Mouse (Mus musculus): ENCODE data around the gene Cct6b. TPM values are rescaled to one million over a fixed set of nuclear protein-coding genes. Genes with fewer than 3 reads are reported as not detected.
A peak's percentile ranks its signal among the peaks of the same experiment; 100 is the strongest.
"Not testable (repeated sequence)": the region's sequence is repeated elsewhere in the genome, so short reads cannot be mapped to it uniquely, and the experiment has no call there.

Gene Cct6b
- total and polyA plus RNA-seq, 3 experiments, result 0.21 to 0.41 (median 0.21) TPM

DNA sequence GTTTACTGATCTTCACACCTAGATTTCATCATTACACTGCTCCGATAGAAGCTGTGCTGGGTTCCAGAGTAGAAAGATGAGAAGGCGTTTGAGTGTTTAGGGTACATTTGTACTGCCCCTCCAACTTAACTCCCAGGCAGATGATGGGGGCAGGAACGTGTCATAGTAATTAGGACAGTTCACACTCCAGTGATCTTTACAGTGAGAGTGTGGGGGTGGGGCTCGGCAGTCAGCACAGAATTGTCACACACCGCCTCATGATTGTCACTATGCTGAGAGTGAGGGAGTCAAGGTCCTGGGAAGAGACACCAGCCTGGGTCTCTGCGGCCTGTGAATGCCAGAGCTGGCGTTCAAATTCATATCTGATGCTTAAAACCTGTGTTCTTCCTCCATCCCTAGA lies 68.2 kb downstream of the Cct6b start:
- no peak for DNase-seq
- H3K27ac ChIP-seq, result no peak overlapping the region
- TF ChIP-seq EP300 (IDR thresholded peaks at IDR 0.05; ENCODE audit: insufficient read depth, low read depth, low read length), result no peak
- TF ChIP-seq POLR2A (IDR thresholded peaks at IDR 0.05; ENCODE audit: insufficient read depth, low read depth, low read length), result no peak
- no peak for TF ChIP-seq CTCF (IDR thresholded peaks at IDR 0.05)
- H3K4me3 ChIP-seq, result no peak overlapping the region
- H3K79me2 ChIP-seq (replicated peaks; ENCODE audit: control insufficient read depth, insufficient read depth, low read length), result no peaks in the 10 kb centered on the region
- intact Hi-C loops (cut with DNase I), result no loop called here
- no peak overlapping the region for H3K9ac ChIP-seq (ENCODE audit: low read depth, low read length)
- WGBS, result 70% methylated on average over 7 of the region's 7 CpGs
- no peaks in the 10 kb centered on the region for H3K27me3 ChIP-seq (ENCODE audit: control insufficient read depth, insufficient read depth, low read length)
- H3K36me3 ChIP-seq (ENCODE audit: control insufficient read depth, insufficient read depth, low read length), result no peaks in the 10 kb centered on the region
- H3K4me1 ChIP-seq (ENCODE audit: control insufficient read depth, insufficient read depth, low read length), result no peaks in the 10 kb centered on the region

DNA sequence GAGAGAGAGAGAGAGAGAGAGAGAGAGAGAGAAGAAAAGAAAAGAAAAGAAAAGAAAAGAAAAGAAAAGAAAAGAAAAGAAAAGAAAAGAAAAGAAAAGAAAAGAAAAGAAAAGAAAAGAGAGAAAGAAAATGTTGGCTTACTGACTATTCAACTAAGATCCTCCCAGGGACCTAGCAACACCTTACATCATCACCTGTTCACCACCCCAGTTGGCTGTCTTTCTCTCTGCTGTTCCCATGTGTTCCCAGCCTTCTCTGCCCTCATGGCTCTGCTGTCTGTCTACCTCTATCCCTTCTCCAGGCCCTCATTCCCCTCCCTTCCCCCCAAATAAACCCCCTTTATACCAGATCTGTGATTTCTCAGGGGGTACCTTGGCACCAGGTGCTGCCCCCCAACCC lies 69.2 kb downstream of the Cct6b start:
- H3K36me3 ChIP-seq (ENCODE audit: control insufficient read depth, insufficient read depth, low read length); intact Hi-C loops (cut with DNase I); H3K27me3 ChIP-seq (ENCODE audit: control insufficient read depth, insufficient read depth, low read length); H3K79me2 ChIP-seq (replicated peaks; ENCODE audit: control insufficient read depth, insufficient read depth, low read length); DNase-seq; H3K9ac ChIP-seq (ENCODE audit: low read depth, low read length); H3K4me3 ChIP-seq; H3K4me1 ChIP-seq (ENCODE audit: control insufficient read depth, insufficient read depth, low read length); H3K27ac ChIP-seq: not testable (repeated sequence)

DNA sequence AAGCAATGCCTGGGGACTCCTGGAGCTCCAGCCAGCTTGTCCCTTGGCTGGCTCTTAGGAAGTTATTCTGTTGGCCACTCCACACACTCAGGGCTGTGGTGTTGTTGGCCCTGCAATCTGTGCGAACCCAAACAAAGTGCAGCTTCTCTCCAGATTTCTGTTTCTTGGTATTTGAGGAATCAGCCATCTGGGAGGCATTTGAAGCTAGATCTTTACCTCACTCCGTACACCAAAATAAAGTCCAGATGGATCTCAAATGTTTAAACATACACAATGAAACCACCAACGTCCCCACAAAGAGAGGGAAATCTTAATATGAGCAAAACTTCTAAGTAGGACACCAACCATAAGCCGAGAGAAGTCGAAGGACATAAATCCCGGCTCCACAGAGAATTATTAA lies 71.5 kb downstream of the Cct6b start:
- no peaks in the 10 kb centered on the region for H3K79me2 ChIP-seq (replicated peaks; ENCODE audit: control insufficient read depth, insufficient read depth, low read length)
- no peaks in the 10 kb centered on the region for H3K27me3 ChIP-seq (ENCODE audit: control insufficient read depth, insufficient read depth, low read length)

DNA sequence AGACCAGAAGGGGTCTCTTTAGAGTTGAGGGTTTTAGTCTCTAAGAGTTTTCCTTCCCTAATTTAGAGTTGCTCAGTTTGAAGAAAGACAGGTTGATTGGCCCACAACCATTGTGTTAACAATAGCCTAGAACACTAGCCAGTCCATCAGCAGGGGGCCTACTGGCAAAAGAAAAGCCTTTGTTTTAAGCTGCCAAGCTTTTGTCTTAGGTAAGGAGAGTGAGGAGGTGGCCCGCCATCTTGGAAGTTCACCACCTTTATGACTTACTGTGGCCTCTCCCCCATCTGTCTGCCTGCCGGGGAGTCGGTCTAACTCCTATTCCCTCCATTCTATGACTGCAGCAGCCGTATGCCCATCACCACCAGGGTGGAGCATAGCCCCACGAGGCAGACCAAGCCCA lies 73.6 kb downstream of the Cct6b start:
- Histone ChIP-seq H3K4me1 (ENCODE audit: control insufficient read depth, insufficient read depth, low read length) (no peaks in the 10 kb centered on the region), H3K4me3 (no peak overlapping the region), H3K27me3 (ENCODE audit: control insufficient read depth, insufficient read depth, low read length) (no peaks in the 10 kb centered on the region), H3K27ac (no peak overlapping the region), H3K9ac (ENCODE audit: low read depth, low read length) (no peak overlapping the region), H3K79me2 (replicated peaks; ENCODE audit: control insufficient read depth, insufficient read depth, low read length) (no peaks in the 10 kb centered on the region), H3K36me3 (ENCODE audit: control insufficient read depth, insufficient read depth, low read length) (no peaks in the 10 kb centered on the region)
- 65% methylated on average over 5 of the region's 5 CpGs for WGBS
- no peak for DNase-seq
- intact Hi-C loops (cut with DNase I), result no loop called here
- TF ChIP-seq CTCF (IDR thresholded peaks at IDR 0.05), result no peak
- TF ChIP-seq POLR2A (IDR thresholded peaks at IDR 0.05; ENCODE audit: insufficient read depth, low read depth, low read length), result no peak
- no peak for TF ChIP-seq EP300 (IDR thresholded peaks at IDR 0.05; ENCODE audit: insufficient read depth, low read depth, low read length)

More for the DNA sequence above, 71.5 kb downstream of the Cct6b start:
- no peak for DNase-seq
- 81% methylated on average over 6 of the region's 6 CpGs for WGBS
- H3K4me1 ChIP-seq (ENCODE audit: control insufficient read depth, insufficient read depth, low read length), result no peaks in the 10 kb centered on the region
- TF ChIP-seq CTCF (IDR thresholded peaks at IDR 0.05) (no peak), POLR2A (IDR thresholded peaks at IDR 0.05; ENCODE audit: insufficient read depth, low read depth, low read length) (no peak), EP300 (IDR thresholded peaks at IDR 0.05; ENCODE audit: insufficient read depth, low read depth, low read length) (no peak)
- intact Hi-C loops (cut with DNase I), result no loop called here
- H3K9ac ChIP-seq (ENCODE audit: low read depth, low read length), result no peak overlapping the region
- no peak overlapping the region for H3K4me3 ChIP-seq
- H3K27ac ChIP-seq, result no peak overlapping the region
- H3K36me3 ChIP-seq (ENCODE audit: control insufficient read depth, insufficient read depth, low read length), result no peaks in the 10 kb centered on the region

DNA sequence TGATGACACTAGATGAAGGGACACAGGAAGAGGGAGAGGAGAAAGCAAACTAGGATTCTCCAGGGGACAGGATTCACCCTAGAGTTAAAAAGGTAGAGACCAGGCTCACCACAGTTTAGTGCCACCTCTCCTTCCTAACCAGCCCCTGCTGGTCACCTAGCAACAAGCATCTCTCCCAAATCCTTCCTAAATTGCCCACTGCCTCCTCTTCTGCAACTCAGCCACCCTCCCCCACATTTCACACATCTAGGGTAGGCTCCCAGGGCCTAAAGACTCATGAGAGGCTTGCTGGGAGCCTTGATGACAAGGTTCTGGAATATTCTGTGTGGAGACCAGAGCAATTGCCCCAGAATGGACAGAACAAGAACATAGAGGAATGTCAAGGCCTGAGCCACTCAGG lies 76.5 kb downstream of the Cct6b start:
- Histone ChIP-seq H3K4me1 (ENCODE audit: control insufficient read depth, insufficient read depth, low read length) (no peaks in the 10 kb centered on the region), H3K79me2 (replicated peaks; ENCODE audit: control insufficient read depth, insufficient read depth, low read length) (no peaks in the 10 kb centered on the region), H3K36me3 (ENCODE audit: control insufficient read depth, insufficient read depth, low read length) (no peaks in the 10 kb centered on the region), H3K27me3 (ENCODE audit: control insufficient read depth, insufficient read depth, low read length) (no peaks in the 10 kb centered on the region), H3K27ac (no peak overlapping the region), H3K4me3 (no peak overlapping the region), H3K9ac (ENCODE audit: low read depth, low read length) (no peak overlapping the region)
- intact Hi-C loops (cut with DNase I), result no loop called here
- TF ChIP-seq EP300 (IDR thresholded peaks at IDR 0.05; ENCODE audit: insufficient read depth, low read depth, low read length), result no peak
- no peak for DNase-seq

DNA sequence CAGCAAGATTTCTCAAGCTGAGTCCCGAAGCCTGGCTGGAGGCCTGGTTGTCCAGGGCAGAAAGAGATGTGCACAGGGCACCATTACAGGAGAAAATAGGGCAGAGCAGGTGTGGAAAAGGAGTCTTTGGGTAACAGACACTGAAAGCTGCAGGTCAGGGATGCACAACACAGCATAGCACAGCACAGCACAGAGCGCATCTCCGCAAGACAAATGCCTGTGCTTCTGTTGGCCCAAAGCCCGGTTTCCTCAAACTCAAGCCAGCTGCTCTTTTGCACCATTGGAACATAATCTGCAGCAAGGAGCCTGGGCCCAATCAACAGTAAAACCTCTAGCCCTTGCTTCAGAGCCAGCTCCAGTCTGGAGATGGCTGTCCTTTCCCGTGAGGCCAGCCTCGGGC lies 79.4 kb downstream of the Cct6b start:
- Histone ChIP-seq H3K79me2 (replicated peaks; ENCODE audit: control insufficient read depth, insufficient read depth, low read length) (no peaks in the 10 kb centered on the region), H3K4me1 (ENCODE audit: control insufficient read depth, insufficient read depth, low read length) (no peaks in the 10 kb centered on the region), H3K9ac (ENCODE audit: low read depth, low read length) (no peak overlapping the region), H3K36me3 (ENCODE audit: control insufficient read depth, insufficient read depth, low read length) (no peaks in the 10 kb centered on the region), H3K27ac (no peak overlapping the region), H3K27me3 (ENCODE audit: control insufficient read depth, insufficient read depth, low read length) (no peaks in the 10 kb centered on the region), H3K4me3 (no peak overlapping the region)
- peak; percentile 51 to 52 for DNase-seq
- WGBS, result 39% methylated on average over 6 of the region's 6 CpGs
- intact Hi-C loops (cut with DNase I), result no loop called here
- TF ChIP-seq CTCF (IDR thresholded peaks at IDR 0.05) (no peak), POLR2A (IDR thresholded peaks at IDR 0.05; ENCODE audit: insufficient read depth, low read depth, low read length) (no peak), EP300 (IDR thresholded peaks at IDR 0.05; ENCODE audit: insufficient read depth, low read depth, low read length) (no peak)
